ENCODE assay signal across 8 mouse cellular contexts in the genomic region with DNA sequence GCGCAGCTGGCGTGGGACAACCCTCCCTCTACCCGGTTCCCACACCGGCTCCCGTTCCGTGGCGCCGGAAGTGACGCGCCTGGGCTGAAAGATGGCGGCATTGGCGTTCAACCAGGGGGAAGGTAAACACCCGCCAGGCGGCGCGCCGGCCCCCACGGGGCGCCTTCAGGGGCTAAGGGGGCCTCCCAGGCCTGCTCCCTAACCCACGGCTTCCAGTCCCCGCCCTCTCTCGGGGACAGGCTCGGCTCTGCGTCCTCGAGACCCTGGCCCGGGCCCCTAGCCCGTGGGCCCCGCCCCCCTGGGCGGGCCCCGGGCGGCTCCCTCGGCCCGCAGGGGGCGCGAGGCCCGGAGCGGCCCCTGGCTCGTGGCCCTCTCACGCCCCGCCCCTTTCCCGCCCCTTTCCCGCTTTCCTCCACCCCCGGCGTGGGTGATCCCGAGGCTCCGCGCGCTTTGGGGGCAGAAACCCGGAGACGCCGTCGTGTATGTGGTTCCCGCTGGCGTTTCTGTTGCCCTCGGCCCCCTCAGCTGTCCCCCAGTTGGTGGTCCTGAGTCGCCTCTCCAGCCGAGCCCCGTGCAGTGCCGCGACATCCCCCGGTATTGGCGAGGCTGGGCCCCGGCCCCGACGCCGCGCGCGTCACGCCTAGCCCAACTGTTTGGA. TPM values are rescaled to one million over a fixed set of nuclear protein-coding genes. Genes with fewer than 3 reads are reported as not detected.
A peak's percentile ranks its signal among the peaks of the same experiment; 100 is the strongest.
DNase-seq lines count a peak whose midpoint lies in the region; ATAC-seq and TF ChIP-seq lines count a peak whose summit lies in the region.

A gene (plus strand): TSS at position 68 of the 658 bp plus-strand sequence.

- H3K4me2 ChIP-seq in forebrain, embryonic 15.5 days (replicated peaks) = peak within 1 kb of the TSS; percentile 53
- H3K4me2 ChIP-seq in liver, postnatal 0 days (ENCODE audit: low read depth, low read length) = peak within 1 kb of the TSS; percentile 74
- H3K4me2 ChIP-seq in neural tube, embryonic 13.5 days = peak within 1 kb of the TSS; percentile 57

- ATAC-seq in G1E (ENCODE audit: extremely low read depth, insufficient number of reproducible peaks, low FRiP score, poor library complexity, severe bottlenecking) = peak; percentile 83
- peak; percentile 96 for ATAC-seq in forebrain, embryonic 15.5 days (replicated peaks)
- ATAC-seq in liver, postnatal 0 days = peak; percentile 93
- ATAC-seq in neural tube, embryonic 13.5 days (ENCODE audit: low read depth) = peak; percentile 94

- TF ChIP-seq EP300 in liver, postnatal 0 days (IDR thresholded peaks at IDR 0.05; ENCODE audit: low read depth) = no peak

- peak; percentile 54; the same call in 1 of the 2 replicates for TF ChIP-seq POLR2A in testis, adult 2 months (IDR thresholded peaks at IDR 0.05; ENCODE audit: control insufficient read depth, low read depth, low read length)

- no peaks in the 10 kb centered on the region for H3K9me3 ChIP-seq in G1E (replicated peaks)
- H3K9me3 ChIP-seq in forebrain, embryonic 15.5 days = no peaks in the 10 kb centered on the region
- H3K9me3 ChIP-seq in liver, postnatal 0 days (ENCODE audit: low read length) = no peaks in the 10 kb centered on the region
- H3K9me3 ChIP-seq in neural tube, embryonic 13.5 days = no peaks in the 10 kb centered on the region

- no peak for TF ChIP-seq CTCF in G1E (IDR thresholded peaks at IDR 0.05; ENCODE audit: low read depth, low read length)
- TF ChIP-seq CTCF in liver, postnatal 0 days (IDR thresholded peaks at IDR 0.05; ENCODE audit: low read depth) = peak; percentile 38
- TF ChIP-seq CTCF in testis, adult 2 months (IDR thresholded peaks at IDR 0.05; ENCODE audit: control insufficient read depth, insufficient read depth, insufficient replicate concordance, low read depth, low read length) = no peak

- peaks cover 10% of the 10 kb centered on the region for H3K36me3 ChIP-seq in G1E (replicated peaks)
- H3K36me3 ChIP-seq in forebrain, embryonic 15.5 days = no peaks in the 10 kb centered on the region
- H3K36me3 ChIP-seq in liver, postnatal 0 days (replicated peaks; ENCODE audit: insufficient read depth, low read length) = no peaks in the 10 kb centered on the region
- no peaks in the 10 kb centered on the region for H3K36me3 ChIP-seq in neural tube, embryonic 13.5 days
- H3K36me3 ChIP-seq in testis, adult 2 months (ENCODE audit: control insufficient read depth, insufficient read depth, low read length) = no peaks in the 10 kb centered on the region

- 9% methylated on average over 42 of the region's 70 CpGs for WGBS in forebrain, embryonic 15.5 days
- 11% methylated on average over 30 of the region's 70 CpGs for WGBS in liver, postnatal 0 days (ENCODE audit: insufficient replicate concordance)
- 10% methylated on average over 39 of the region's 70 CpGs for WGBS in neural tube, embryonic 13.5 days

- peaks cover 2% of the 10 kb centered on the region; the same call in 1 of the 2 replicates for H3K4me1 ChIP-seq in G1E (ENCODE audit: insufficient read depth, low read depth, low read length)
- H3K4me1 ChIP-seq in forebrain, embryonic 15.5 days = no peaks in the 10 kb centered on the region
- no peaks in the 10 kb centered on the region for H3K4me1 ChIP-seq in liver, postnatal 0 days (ENCODE audit: insufficient read depth)
- no peaks in the 10 kb centered on the region; the same call in 1 of the 2 replicates for H3K4me1 ChIP-seq in neural tube, embryonic 13.5 days (replicated peaks)
- H3K4me1 ChIP-seq in testis, adult 2 months (ENCODE audit: control insufficient read depth, insufficient read depth, low read length) = no peaks in the 10 kb centered on the region

- H3K4me3 ChIP-seq in G1E (ENCODE audit: low read depth, low read length) = peak within 1 kb of the TSS; percentile 80
- H3K4me3 ChIP-seq in forebrain, embryonic 15.5 days = peak within 1 kb of the TSS; percentile 75
- peak within 1 kb of the TSS; percentile 78 for H3K4me3 ChIP-seq in liver, postnatal 0 days (ENCODE audit: low read depth, low read length)
- H3K4me3 ChIP-seq in neural tube, embryonic 13.5 days = peak within 1 kb of the TSS; percentile 65
- H3K4me3 ChIP-seq in testis, adult 2 months (ENCODE audit: control insufficient read depth, low read depth, low read length) = peak within 1 kb of the TSS; percentile 96

- H3K27me3 ChIP-seq in G1E (ENCODE audit: insufficient read depth, low read length) = no peaks in the 10 kb centered on the region
- H3K27me3 ChIP-seq in forebrain, embryonic 15.5 days = peaks cover 28% of the 10 kb centered on the region; the same call in 1 of the 2 replicates
- H3K27me3 ChIP-seq in liver, postnatal 0 days (ENCODE audit: insufficient read depth, low read length) = peaks cover 2% of the 10 kb centered on the region; the same call in 1 of the 2 replicates
- peaks cover 89% of the 10 kb centered on the region for H3K27me3 ChIP-seq in neural tube, embryonic 13.5 days
- no peaks in the 10 kb centered on the region for H3K27me3 ChIP-seq in testis, adult 2 months (ENCODE audit: control insufficient read depth, insufficient read depth, low read length)

- peak within 1 kb of the TSS; percentile 92 for H3K27ac ChIP-seq in forebrain, embryonic 15.5 days (replicated peaks)
- peak within 1 kb of the TSS; percentile 96 for H3K27ac ChIP-seq in liver, postnatal 0 days (ENCODE audit: low read depth)
- peak within 1 kb of the TSS; percentile 92 for H3K27ac ChIP-seq in neural tube, embryonic 13.5 days (replicated peaks)
- peak within 1 kb of the TSS; percentile 96 for H3K27ac ChIP-seq in testis, adult 2 months (ENCODE audit: control insufficient read depth, insufficient read depth, low read depth, low read length)

- peak; percentile 72 for DNase-seq in G1E (ENCODE audit: low spot score)
- DNase-seq in cerebellum, adult 11-12 months = peak; percentile 79
- DNase-seq in heart, postnatal 25 days (ENCODE audit: low spot score) = peak; percentile 68
- peak; percentile 78 for DNase-seq in layer of hippocampus, adult 11-12 months (ENCODE audit: low spot score)
- DNase-seq in liver, postnatal 0 days = peak; percentile 87

- intact Hi-C loops in heart, postnatal 25 days (cut with DNase I) = loop anchor here (5.0 kb wide), 1 partner anchor 128 kb away; no protein-coding TSS in a partner anchor

- peak within 1 kb of the TSS; percentile 69 for H3K9ac ChIP-seq in forebrain, embryonic 15.5 days (replicated peaks)
- H3K9ac ChIP-seq in liver, postnatal 0 days (replicated peaks) = peak within 1 kb of the TSS; percentile 85
- peak within 1 kb of the TSS; percentile 79 for H3K9ac ChIP-seq in neural tube, embryonic 13.5 days

RNA-seq across cellular contexts. Expression of the gene that starts here (rescaled TPM):
- total RNA-seq in G1E (2014; fragmentation: Nextera tagmentation) (22.3 and 28.5 TPM in 2 replicates), G1E (2017) (14.8 and 18.7 TPM in 2 replicates)
- 54.2 and 67.0 TPM in 2 replicates for polyA plus RNA-seq in G1E (2012)
- polyA plus RNA-seq in forebrain, embryonic 15.5 days (2015; fragmentation: Nextera tagmentation; extraction: Ambion mirVana) = 9.5 TPM in 2 replicates
- total RNA-seq in heart, postnatal 25 days (2021) = 1 to 10 TPM; 6.5 to 8.0 TPM
- polyA plus RNA-seq in liver, postnatal 0 days (2015; fragmentation: Nextera tagmentation; extraction: Ambion mirVana) = 3.1 and 4.1 TPM in 2 replicates
- polyA plus RNA-seq in neural tube, embryonic 13.5 days (2015; fragmentation: Nextera tagmentation; extraction: Ambion mirVana) = 7.8 and 8.7 TPM in 2 replicates
- 18.8 and 19.4 TPM in 2 replicates for polyA plus RNA-seq in testis, adult 2 months (2012; rRNA removed)

Comparison
In these comparisons a context has a peak if more than half of its experiments do, and no peak if none do; other contexts are left out.
1. Peak in every context shown above with its lines: DNase-seq, ATAC-seq, H3K4me3 ChIP-seq and H3K27ac ChIP-seq.